Mouse (Mus musculus) liver, adult 2 months (tissue): ENCODE data around the gene Ctbp2. TPM values are rescaled to one million over a fixed set of nuclear protein-coding genes. Genes with fewer than 3 reads are reported as not detected.

Experiments used
- DNase-seq: peaks from one replicate; pipeline ENCODE4 v3.0.0-alpha.2; 2011; ENCODE audit warnings: low read depth, low spot score; ENCODE audit errors: extremely low read depth
- H3K27ac ChIP-seq: fragments of 200-500 bp; replicated peaks from 2 replicates; pipeline ENCODE4 v1.5.1; 2012; ENCODE audit warnings: low read depth, mild to moderate bottlenecking, control low read depth, inconsistent platforms, low read length; ENCODE audit not compliant: insufficient read depth
- H3K27me3 ChIP-seq: fragments of 200-500 bp; 2 replicates; pipeline ENCODE4 v1.6.1; 2012; ENCODE audit warnings: mild to moderate bottlenecking, moderate library complexity, low read length, inconsistent platforms; ENCODE audit not compliant: control insufficient read depth, insufficient read depth
- H3K36me3 ChIP-seq: fragments of 200-500 bp; 2 replicates; pipeline ENCODE4 v1.6.1; 2012; ENCODE audit warnings: low read length, inconsistent platforms; ENCODE audit not compliant: control insufficient read depth, insufficient read depth
- H3K4me1 ChIP-seq: fragments of 200-500 bp; 2 replicates; pipeline ENCODE4 v1.6.1; 2011; ENCODE audit warnings: low read length; ENCODE audit not compliant: control insufficient read depth, insufficient read depth
- H3K4me3 ChIP-seq: fragments of 200-500 bp; 2 replicates; pipeline ENCODE4 v1.5.1; 2011; ENCODE audit warnings: low read depth, mild to moderate bottlenecking, control low read depth, low read length, moderate library complexity; ENCODE audit not compliant: insufficient read depth
- H3K79me2 ChIP-seq: fragments of 200-500 bp; 2 replicates; pipeline ENCODE4 v1.6.1; 2012; ENCODE audit warnings: inconsistent platforms, mild to moderate bottlenecking, low read length, moderate library complexity; ENCODE audit not compliant: control insufficient read depth, insufficient read depth
- H3K9ac ChIP-seq: fragments of 200-500 bp; 2 replicates; pipeline ENCODE4 v1.6.1; 2012; ENCODE audit warnings: low read depth, mild to moderate bottlenecking, control low read depth, inconsistent platforms, low read length
- CTCF ChIP-seq: fragments of 200-500 bp; IDR thresholded peaks from 2 replicates; pipeline ENCODE4 v1.5.1; 2011; ENCODE audit warnings: low read depth, low read length, control low read depth
- POLR2A ChIP-seq: fragments of 200-500 bp; IDR thresholded peaks from 2 replicates; pipeline ENCODE4 v1.6.1; 2011; ENCODE audit warnings: low read length, control low read depth; ENCODE audit not compliant: insufficient read depth; ENCODE audit errors: extremely low read depth
- WGBS: fragments of 180-500 bp; shearing (Covaris S2); methylation state at CpG from one replicate; pipeline ENCODE4 v1.1.7; 2018; 5-methylcytosine and 5-hydroxymethylcytosine counted together
- polyA plus RNA-seq: library from polyadenylated mRNA; depleted of rRNA; stranded (reverse); fragments of >200 nt; gene quantifications from 2 replicates; pipeline ENCODE4 v1.2.3, GENCODE M21; 2012
- total RNA-seq: library from RNA; depleted of rRNA; stranded (reverse); fragments of >200 nt; gene quantifications from 2 replicates; pipeline ENCODE4 v1.2.3, GENCODE M21; 2014

Ctbp2 gene
- total and polyA plus RNA-seq, 2 experiments = 2.2 to 3.8 TPM

DNA sequence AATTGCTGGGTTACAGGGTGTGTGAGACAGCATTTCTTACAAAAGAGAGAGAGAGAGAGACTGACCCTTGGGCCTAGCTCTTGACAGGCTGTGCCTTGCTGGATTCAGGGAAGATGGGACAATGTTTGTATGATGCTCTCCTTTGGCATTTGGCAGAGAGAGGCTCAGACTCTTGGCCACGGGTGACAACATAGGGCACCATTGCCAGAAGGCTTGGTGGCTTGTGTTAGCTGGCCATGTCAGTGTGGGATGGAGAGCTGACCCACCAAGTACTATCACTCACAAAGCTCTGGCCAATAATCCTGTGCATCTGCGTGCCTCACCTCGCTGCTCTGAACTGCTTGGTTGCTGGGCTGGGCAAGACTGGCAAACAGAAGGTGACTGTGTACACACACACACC is 113.7 kb downstream of the Ctbp2 start:
- H3K4me1 ChIP-seq = peaks cover 9% of the 10 kb centered on the region
- 52% methylated on average over 3 of the region's 3 CpGs for WGBS
- H3K9ac ChIP-seq = no peak overlapping the region
- no peak overlapping the region for H3K4me3 ChIP-seq
- no peaks in the 10 kb centered on the region for H3K36me3 ChIP-seq
- TF ChIP-seq POLR2A (no peak), CTCF (no peak)
- DNase-seq = no peak
- no peaks in the 10 kb centered on the region for H3K79me2 ChIP-seq
- no peak overlapping the region for H3K27ac ChIP-seq
- no peaks in the 10 kb centered on the region for H3K27me3 ChIP-seq

DNA sequence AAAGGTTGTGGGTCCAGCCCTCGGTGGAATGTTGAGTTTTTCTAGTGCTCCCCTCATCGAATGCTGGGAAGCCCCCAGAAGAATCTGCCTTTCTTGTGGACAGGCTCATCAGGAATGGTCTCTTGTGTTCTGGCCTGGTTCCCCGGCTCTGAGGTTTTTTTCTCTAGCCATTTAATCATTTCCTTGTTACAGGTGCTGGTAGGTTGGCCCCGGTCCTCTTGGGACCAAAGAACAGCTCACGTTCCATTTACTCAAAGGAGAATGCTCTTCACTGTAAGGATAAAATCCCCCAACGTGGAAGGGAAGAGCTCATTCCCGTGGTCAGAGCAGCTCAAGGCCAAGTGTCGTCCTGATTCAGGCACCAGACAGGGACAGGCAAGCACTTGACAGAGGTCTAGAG is 114.5 kb downstream of the Ctbp2 start:
- Histone ChIP-seq H3K9ac (no peak overlapping the region), H3K27ac (no peak overlapping the region), H3K79me2 (no peaks in the 10 kb centered on the region), H3K27me3 (no peaks in the 10 kb centered on the region), H3K4me1 (peaks cover 9% of the 10 kb centered on the region), H3K4me3 (no peak overlapping the region), H3K36me3 (no peaks in the 10 kb centered on the region)
- TF ChIP-seq POLR2A (no peak), CTCF (no peak)
- 89% methylated on average over 8 of the region's 8 CpGs for WGBS
- no peak for DNase-seq

GRCm38 (mm10) chr7:133008663-133009062 is 115.5 kb downstream of the Ctbp2 start:
- TF ChIP-seq CTCF (no peak), POLR2A (no peak)
- 97% methylated on average over 4 of the region's 4 CpGs for whole genome bisulfite sequencing

GRCm38 (mm10) chr7:133007343-133007742 is 116.8 kb downstream of the Ctbp2 start:
- no peaks in the 10 kb centered on the region for H3K36me3 ChIP-seq
- peaks cover 5% of the 10 kb centered on the region for H3K4me1 ChIP-seq
- DNase-seq = no peak
- TF ChIP-seq POLR2A (no peak), CTCF (no peak)
- H3K9ac ChIP-seq = no peak overlapping the region
- WGBS = 73% methylated on average over 11 of the region's 11 CpGs
- no peaks in the 10 kb centered on the region for H3K79me2 ChIP-seq
- no peak overlapping the region for H3K4me3 ChIP-seq
- no peaks in the 10 kb centered on the region for H3K27me3 ChIP-seq
- H3K27ac ChIP-seq = no peak overlapping the region

More at GRCm38 (mm10) chr7:133008663-133009062, 115.5 kb downstream of the Ctbp2 start:
- Histone ChIP-seq H3K4me3 (no peak overlapping the region), H3K79me2 (no peaks in the 10 kb centered on the region), H3K27ac (no peak overlapping the region), H3K36me3 (no peaks in the 10 kb centered on the region), H3K9ac (no peak overlapping the region), H3K4me1 (peaks cover 9% of the 10 kb centered on the region), H3K27me3 (no peaks in the 10 kb centered on the region)
- no peak for DNase-seq

DNA sequence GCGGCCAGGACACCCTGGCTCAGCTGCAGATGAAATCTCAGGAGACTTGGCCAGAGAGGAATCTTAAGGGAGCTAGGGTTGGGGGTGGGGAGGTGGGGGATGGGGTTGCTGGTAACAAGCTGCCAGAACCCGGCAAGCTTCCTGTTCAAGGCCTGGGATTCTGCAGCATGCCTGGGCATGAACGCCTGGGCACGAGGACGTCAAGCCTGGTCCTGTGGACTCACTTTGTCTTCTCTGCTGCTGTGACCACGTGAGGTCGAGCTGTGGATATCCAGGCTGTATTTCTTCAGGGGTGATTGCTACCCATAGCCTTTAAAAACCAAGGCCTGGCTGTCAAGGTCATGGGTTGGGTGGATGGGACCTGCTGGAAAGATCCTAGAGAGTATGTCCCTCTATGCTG is 118.4 kb downstream of the Ctbp2 start:
- Histone ChIP-seq H3K4me1 (no peaks in the 10 kb centered on the region), H3K27ac (no peak overlapping the region), H3K9ac (no peak overlapping the region), H3K27me3 (no peaks in the 10 kb centered on the region), H3K4me3 (no peak overlapping the region), H3K79me2 (no peaks in the 10 kb centered on the region), H3K36me3 (no peaks in the 10 kb centered on the region)
- DNase-seq = no peak
- TF ChIP-seq CTCF = no peak
- TF ChIP-seq POLR2A = no peak
- 83% methylated on average over 7 of the region's 7 CpGs for WGBS

- H3K27me3 ChIP-seq = no peaks in the 10 kb centered on the region
- peak; percentile 42 for DNase-seq
- TF ChIP-seq CTCF (peak; percentile 93), POLR2A (no peak)
- WGBS = 21% methylated on average over 3 of the region's 3 CpGs
- H3K9ac ChIP-seq = no peak overlapping the region
- H3K79me2 ChIP-seq = no peaks in the 10 kb centered on the region
- H3K27ac ChIP-seq = no peak overlapping the region
- H3K4me1 ChIP-seq = no peaks in the 10 kb centered on the region
- no peak overlapping the region for H3K4me3 ChIP-seq
- no peaks in the 10 kb centered on the region for H3K36me3 ChIP-seq
Observed at GRCm38 (mm10) chr7:133003421-133003820, 120.7 kb downstream of the Ctbp2 start.
